Mouse (Mus musculus): ENCODE results near the gene Ift81. TPM values are rescaled to one million over a fixed set of nuclear protein-coding genes. Genes with fewer than 3 reads are reported as not detected.

Ift81 gene
- polyA plus RNA-seq, 1 experiment from 2014 or later, result 25.2 TPM

- ATAC-seq (ENCODE audit: insufficient number of reproducible peaks, low FRiP score), result no peak
- no peak overlapping the region for H3K4me2 ChIP-seq
- no peaks in the 10 kb centered on the region for H3K36me3 ChIP-seq
- 86% methylated on average over 5 of the region's 5 CpGs for WGBS
- peaks cover 31% of the 10 kb centered on the region for H3K4me1 ChIP-seq (replicated peaks)
- H3K9ac ChIP-seq, result no peak overlapping the region
- H3K27ac ChIP-seq (ENCODE audit: poor library complexity, severe bottlenecking), result no peak overlapping the region
- H3K27me3 ChIP-seq (replicated peaks), result no peaks in the 10 kb centered on the region
- peaks cover 4% of the 10 kb centered on the region for H3K9me3 ChIP-seq (replicated peaks)
- no peak overlapping the region for H3K4me3 ChIP-seq
Measured at GRCm38 (mm10) chr5:122505554-122505953, 108.8 kb downstream of the Ift81 start.

- ATAC-seq (ENCODE audit: insufficient number of reproducible peaks, low FRiP score), result no peak
- Histone ChIP-seq H3K4me2 (peak overlapping the region; percentile 87; the same call in 1 of the 2 replicates), H3K4me3 (no peak overlapping the region), H3K9ac (peak overlapping the region; percentile 36; the same call in 1 of the 2 replicates), H3K36me3 (no peaks in the 10 kb centered on the region), H3K27ac (ENCODE audit: poor library complexity, severe bottlenecking) (peak overlapping the region; percentile 54; the same call in 1 of the 2 replicates), H3K9me3 (replicated peaks) (peaks cover 4% of the 10 kb centered on the region), H3K4me1 (replicated peaks) (peaks cover 17% of the 10 kb centered on the region), H3K27me3 (replicated peaks) (no peaks in the 10 kb centered on the region)
- WGBS, result 48% methylated on average over 4 of the region's 4 CpGs
Measured at GRCm38 (mm10) chr5:122503760-122504119, 110.6 kb downstream of the Ift81 start.

GRCm38 (mm10) chr5:122503015-122503759 lies 111.1 kb downstream of the Ift81 start:
- Histone ChIP-seq H3K27ac (ENCODE audit: poor library complexity, severe bottlenecking) (peak overlapping the region; percentile 99), H3K36me3 (peaks cover 4% of the 10 kb centered on the region), H3K4me1 (replicated peaks) (peaks cover 19% of the 10 kb centered on the region), H3K9ac (peak overlapping the region; percentile 99), H3K9me3 (replicated peaks) (peaks cover 4% of the 10 kb centered on the region), H3K4me2 (peak overlapping the region; percentile 87), H3K27me3 (replicated peaks) (no peaks in the 10 kb centered on the region), H3K4me3 (peak overlapping the region; percentile 96)
- no peak for ATAC-seq (ENCODE audit: insufficient number of reproducible peaks, low FRiP score)
- WGBS, result 39% methylated on average over 15 of the region's 15 CpGs

GRCm38 (mm10) chr5:122502077-122502941 lies 112.0 kb downstream of the Ift81 start, which contains the start of gene Atp2a2:
Gene Atp2a2, minus strand, starts transcription at chr5:122502225.
- peak; percentile 93 for ATAC-seq (ENCODE audit: insufficient number of reproducible peaks, low FRiP score)
- peak within 1 kb of the TSS; percentile 87 for H3K4me2 ChIP-seq
- peak within 1 kb of the TSS; percentile 99 for H3K27ac ChIP-seq (ENCODE audit: poor library complexity, severe bottlenecking)
- peaks cover 4% of the 10 kb centered on the region for H3K9me3 ChIP-seq (replicated peaks)
- peaks cover 24% of the 10 kb centered on the region for H3K4me1 ChIP-seq (replicated peaks)
- H3K4me3 ChIP-seq, result peak within 1 kb of the TSS; percentile 96
- H3K36me3 ChIP-seq, result peaks cover 10% of the 10 kb centered on the region
- peak within 1 kb of the TSS; percentile 99 for H3K9ac ChIP-seq
- H3K27me3 ChIP-seq (replicated peaks), result no peaks in the 10 kb centered on the region
- 1% methylated on average over 101 of the region's 113 CpGs for WGBS

- H3K4me2 ChIP-seq, result peak overlapping the region; percentile 87
- peaks cover 16% of the 10 kb centered on the region for H3K36me3 ChIP-seq
- WGBS, result under 1% methylated on average over 109 of the region's 113 CpGs
- H3K27me3 ChIP-seq (replicated peaks), result no peaks in the 10 kb centered on the region
- H3K4me3 ChIP-seq, result peak overlapping the region; percentile 96
- H3K27ac ChIP-seq (ENCODE audit: poor library complexity, severe bottlenecking), result peak overlapping the region; percentile 99
- ATAC-seq (ENCODE audit: insufficient number of reproducible peaks, low FRiP score), result peak; percentile 64
- H3K9ac ChIP-seq, result peak overlapping the region; percentile 99
- H3K4me1 ChIP-seq (replicated peaks), result peaks cover 30% of the 10 kb centered on the region
- H3K9me3 ChIP-seq (replicated peaks), result peaks cover under 1% of the 10 kb centered on the region
Measured at GRCm38 (mm10) chr5:122501101-122502076, 112.9 kb downstream of the Ift81 start.

- no peaks in the 10 kb centered on the region for H3K9me3 ChIP-seq (replicated peaks)
- H3K4me3 ChIP-seq, result peak overlapping the region; percentile 96
- ATAC-seq (ENCODE audit: insufficient number of reproducible peaks, low FRiP score), result no peak
- peaks cover 36% of the 10 kb centered on the region for H3K4me1 ChIP-seq (replicated peaks)
- H3K4me2 ChIP-seq, result peak overlapping the region; percentile 87
- 19% methylated on average over 5 of the region's 5 CpGs for whole genome bisulfite sequencing
- H3K9ac ChIP-seq, result peak overlapping the region; percentile 99
- H3K27ac ChIP-seq (ENCODE audit: poor library complexity, severe bottlenecking), result peak overlapping the region; percentile 99
- H3K27me3 ChIP-seq (replicated peaks), result no peaks in the 10 kb centered on the region
- peaks cover 24% of the 10 kb centered on the region for H3K36me3 ChIP-seq
Measured at GRCm38 (mm10) chr5:122500563-122500962, 113.8 kb downstream of the Ift81 start.

Other genes starting within 250 kb of the Ift81 start
- gene Gpn3, start 242.6 kb downstream of the Ift81 start, polyA plus RNA-seq (2016; fragmentation: Nextera tagmentation; extraction: Ambion mirVana), result 58.7 and 59.1 TPM in 2 replicates
- 59.3 and 64.2 TPM in 2 replicates for gene Fam216a, start 242.2 kb downstream of the Ift81 start, polyA plus RNA-seq (2016; fragmentation: Nextera tagmentation; extraction: Ambion mirVana)
- 105 and 109 TPM in 2 replicates for gene Arpc3, start 222.6 kb downstream of the Ift81 start, polyA plus RNA-seq (2016; fragmentation: Nextera tagmentation; extraction: Ambion mirVana)
- 32.0 and 35.4 TPM in 2 replicates for gene Anapc7, start 192.8 kb downstream of the Ift81 start, polyA plus RNA-seq (2016; fragmentation: Nextera tagmentation; extraction: Ambion mirVana)
- 414 and 424 TPM in 2 replicates for gene Atp2a2, start 112.3 kb downstream of the Ift81 start, polyA plus RNA-seq (2016; fragmentation: Nextera tagmentation; extraction: Ambion mirVana)
- gene P2rx7, start 29.4 kb upstream of the Ift81 start, polyA plus RNA-seq (2016; fragmentation: Nextera tagmentation; extraction: Ambion mirVana), result 0.76 and 0.91 TPM in 2 replicates
- 15.6 and 17.5 TPM in 2 replicates for gene P2rx4, start 93.0 kb upstream of the Ift81 start, polyA plus RNA-seq (2016; fragmentation: Nextera tagmentation; extraction: Ambion mirVana)
- 18.4 and 19.4 TPM in 2 replicates for gene Camkk2, start 164.9 kb upstream of the Ift81 start, polyA plus RNA-seq (2016; fragmentation: Nextera tagmentation; extraction: Ambion mirVana)
- gene Anapc5, start 206.8 kb upstream of the Ift81 start, polyA plus RNA-seq (2016; fragmentation: Nextera tagmentation; extraction: Ambion mirVana), result 342 and 343 TPM in 2 replicates
- gene Rnf34, start 235.5 kb upstream of the Ift81 start, polyA plus RNA-seq (2016; fragmentation: Nextera tagmentation; extraction: Ambion mirVana), result 26.2 and 32.4 TPM in 2 replicates